Mouse (Mus musculus) intestine, postnatal 0 days (tissue): ENCODE measurements around the gene Tnfsf4. TPM values are rescaled to one million over a fixed set of nuclear protein-coding genes. Genes with fewer than 3 reads are reported as not detected.

Experiments used
- ATAC-seq: fragments of 200-750 bp; cut with Nextera tagmentation; 2 replicates; pipeline ENCODE4 v1.8.0; 2017; ENCODE audit warnings: mild to moderate bottlenecking, moderate TSS enrichment, moderate library complexity
- H3K27ac ChIP-seq: fragments of 300-500 bp; sonication (generic); 2 replicates; pipeline ENCODE4 v1.5.1; 2014; ENCODE audit warnings: mild to moderate bottlenecking, low read depth, low read length, moderate library complexity
- H3K27me3 ChIP-seq: fragments of 300-500 bp; sonication (generic); replicated peaks from 2 replicates; pipeline ENCODE4 v1.6.1; 2014; ENCODE audit warnings: low read length, mixed read lengths; ENCODE audit not compliant: control insufficient read depth, insufficient read depth
- H3K36me3 ChIP-seq: fragments of 300-500 bp; sonication (generic); 2 replicates; pipeline ENCODE4 v1.6.1; 2014; ENCODE audit warnings: mild to moderate bottlenecking, moderate library complexity; ENCODE audit not compliant: control insufficient read depth, insufficient read depth
- H3K4me1 ChIP-seq: fragments of 300-500 bp; sonication (generic); replicated peaks from 2 replicates; pipeline ENCODE4 v1.6.1; 2014; ENCODE audit warnings: antibody characterized with exemption, low read length, mixed read lengths; ENCODE audit not compliant: control insufficient read depth, insufficient read depth
- H3K4me2 ChIP-seq: fragments of 300-500 bp; sonication (generic); replicated peaks from 2 replicates; pipeline ENCODE4 v1.6.1; 2014; ENCODE audit warnings: low read depth, mild to moderate bottlenecking, moderate library complexity
- H3K4me3 ChIP-seq: fragments of 300-500 bp; sonication (generic); 2 replicates; pipeline ENCODE4 v1.5.1; 2014; ENCODE audit warnings: low read depth, low read length
- H3K9ac ChIP-seq: fragments of 300-500 bp; sonication (generic); 2 replicates; pipeline ENCODE4 v1.6.1; 2014; ENCODE audit warnings: mild to moderate bottlenecking, low read depth, low read length
- H3K9me3 ChIP-seq: fragments of 300-500 bp; sonication (generic); 2 replicates; pipeline ENCODE4 v1.6.1; 2016; ENCODE audit warnings: mixed run types; ENCODE audit not compliant: control insufficient read depth
- CTCF ChIP-seq: sonication (generic); IDR thresholded peaks from 2 replicates; pipeline ENCODE4 v1.5.1; 2016; ENCODE audit warnings: low read depth, mild to moderate bottlenecking, control low read depth, antibody characterized with exemption, moderate library complexity
- WGBS: fragments of 180-500 bp; shearing (Covaris S2); extraction: QIAGEN DNeasy Blood & Tissue Kit; methylation state at CpG from one replicate; pipeline ENCODE4 v1.1.7; 2014; 5-methylcytosine and 5-hydroxymethylcytosine counted together
- polyA plus RNA-seq: library from polyadenylated mRNA; unstranded; fragments of >200 nt; fragmentation: Nextera tagmentation; extraction: Ambion mirVana; gene quantifications from 2 replicates; pipeline ENCODE4 v1.2.1, GENCODE M21; 2015

The Tnfsf4 gene
- polyA plus RNA-seq, 1 experiment from 2014 or later: not detected

GRCm38 (mm10) chr1:161379685-161380424, 15.4 kb upstream of the Tnfsf4 start:
- Histone ChIP-seq H3K4me2 (no peak overlapping the region), H3K4me1 (no peaks in the 10 kb centered on the region), H3K36me3 (no peaks in the 10 kb centered on the region), H3K27ac (no peak overlapping the region), H3K27me3 (no peaks in the 10 kb centered on the region), H3K9ac (no peak overlapping the region), H3K9me3 (no peaks in the 10 kb centered on the region), H3K4me3 (no peak overlapping the region)
- WGBS: 34% methylated on average over 11 of the region's 11 CpGs
- ATAC-seq: no peak
- no peak for TF ChIP-seq CTCF

GRCm38 (mm10) chr1:161380425-161380780, 14.8 kb upstream of the Tnfsf4 start:
- 46% methylated on average over 5 of the region's 5 CpGs for WGBS
- no peak overlapping the region for H3K4me3 ChIP-seq
- H3K27ac ChIP-seq: no peak overlapping the region
- H3K27me3 ChIP-seq: no peaks in the 10 kb centered on the region
- no peak overlapping the region for H3K9ac ChIP-seq
- no peaks in the 10 kb centered on the region for H3K9me3 ChIP-seq
- no peak for ATAC-seq
- no peak overlapping the region for H3K4me2 ChIP-seq
- no peaks in the 10 kb centered on the region for H3K4me1 ChIP-seq
- H3K36me3 ChIP-seq: no peaks in the 10 kb centered on the region
- no peak for TF ChIP-seq CTCF

GRCm38 (mm10) chr1:161390066-161390465, 5.1 kb upstream of the Tnfsf4 start:
- Histone ChIP-seq H3K4me1 (no peaks in the 10 kb centered on the region), H3K27me3 (no peaks in the 10 kb centered on the region), H3K27ac (no peak overlapping the region), H3K36me3 (no peaks in the 10 kb centered on the region), H3K4me3 (no peak overlapping the region), H3K9me3 (no peaks in the 10 kb centered on the region), H3K4me2 (no peak overlapping the region), H3K9ac (no peak overlapping the region)
- WGBS: 60% methylated on average over 2 of the region's 2 CpGs
- 0 out of 2 replicates have a peak, but pooled peaks have one; percentile 6 for TF ChIP-seq CTCF
- no peak for ATAC-seq

GRCm38 (mm10) chr1:161392906-161393305, 2.3 kb upstream of the Tnfsf4 start:
- Histone ChIP-seq H3K4me3 (no peak overlapping the region), H3K27ac (no peak overlapping the region), H3K9me3 (no peaks in the 10 kb centered on the region), H3K4me2 (no peak overlapping the region), H3K9ac (no peak overlapping the region), H3K4me1 (no peaks in the 10 kb centered on the region), H3K27me3 (0 out of 2 replicates have a peak, but pooled peaks cover 3% of the 10 kb centered on the region), H3K36me3 (no peaks in the 10 kb centered on the region)
- ATAC-seq: no peak
- WGBS: 73% methylated on average over 10 of the region's 10 CpGs
- TF ChIP-seq CTCF: no peak

- no peaks in the 10 kb centered on the region for H3K36me3 ChIP-seq
- 57% methylated on average over 5 of the region's 5 CpGs for WGBS
- TF ChIP-seq CTCF: peak; percentile 30; the same call in 1 of the 2 replicates
- ATAC-seq: no peak
- no peaks in the 10 kb centered on the region for H3K4me1 ChIP-seq
- no peak overlapping the region for H3K4me3 ChIP-seq
- 0 out of 2 replicates have a peak, but pooled peaks cover 3% of the 10 kb centered on the region for H3K27me3 ChIP-seq
- no peaks in the 10 kb centered on the region for H3K9me3 ChIP-seq
- no peak overlapping the region for H3K27ac ChIP-seq
- H3K4me2 ChIP-seq: no peak overlapping the region
- H3K9ac ChIP-seq: no peak overlapping the region
Observed at GRCm38 (mm10) chr1:161395610-161396009, 401 bp downstream of the Tnfsf4 start.

GRCm38 (mm10) chr1:161396351-161396750, 1.1 kb downstream of the Tnfsf4 start:
- H3K4me2 ChIP-seq: no peak overlapping the region
- no peak overlapping the region for H3K9ac ChIP-seq
- H3K27me3 ChIP-seq: 0 out of 2 replicates have a peak, but pooled peaks cover 3% of the 10 kb centered on the region
- no peak for TF ChIP-seq CTCF
- no peaks in the 10 kb centered on the region for H3K9me3 ChIP-seq
- no peaks in the 10 kb centered on the region for H3K4me1 ChIP-seq
- no peak overlapping the region for H3K4me3 ChIP-seq
- no peaks in the 10 kb centered on the region for H3K36me3 ChIP-seq
- no peak for ATAC-seq
- 56% methylated on average over 10 of the region's 10 CpGs for WGBS
- no peak overlapping the region for H3K27ac ChIP-seq
